Mouse (Mus musculus) bone marrow, adult 2 months (tissue): ENCODE measurements around the gene Ldlr. TPM values are rescaled to one million over a fixed set of nuclear protein-coding genes. Genes with fewer than 3 reads are reported as not detected.
"Not testable (repeated sequence)": the region's sequence is repeated elsewhere in the genome, so short reads cannot be mapped to it uniquely, and the experiment has no call there.

Experiments used
- H3K27ac ChIP-seq: fragments of 200-500 bp; 2 replicates; pipeline ENCODE4 v1.5.1; 2012; ENCODE audit warnings: low read depth, mild to moderate bottlenecking, control low read depth, inconsistent platforms, low read length; ENCODE audit not compliant: control insufficient read depth, poor library complexity, insufficient read depth
- H3K4me1 ChIP-seq: fragments of 200-500 bp; 2 replicates; pipeline ENCODE4 v1.6.1; 2011; ENCODE audit warnings: low read length; ENCODE audit not compliant: control insufficient read depth, insufficient read depth
- H3K4me3 ChIP-seq: fragments of 200-500 bp; replicated peaks from 2 replicates; pipeline ENCODE3; 2011; ENCODE audit warnings: mild to moderate bottlenecking, low read depth, low read length, control low read depth; ENCODE audit not compliant: control insufficient read depth
- CTCF ChIP-seq: fragments of 200-500 bp; IDR thresholded peaks from 2 replicates; pipeline ENCODE4 v1.5.1; 2011; ENCODE audit warnings: low read length, control low read depth; ENCODE audit not compliant: control insufficient read depth, insufficient read depth
- POLR2A ChIP-seq: fragments of 200-500 bp; IDR thresholded peaks from 2 replicates; pipeline ENCODE4 v1.6.1; 2011; ENCODE audit warnings: low read depth, mild to moderate bottlenecking, control low read depth, low read length, borderline replicate concordance; ENCODE audit not compliant: control insufficient read depth
- WGBS: fragments of 180-500 bp; shearing (Covaris S2); methylation state at CpG from one replicate; pipeline ENCODE4 v1.1.7; 2018; 5-methylcytosine and 5-hydroxymethylcytosine counted together
- polyA plus RNA-seq: library from polyadenylated mRNA; stranded (reverse); fragments of >200 nt; gene quantifications from 2 replicates; pipeline ENCODE4 v1.2.4, GENCODE M21; 2011; ENCODE audit warnings: low replicate concordance; ENCODE audit not compliant: missing spikeins, insufficient read depth, insufficient read length

The Ldlr gene
- polyA plus RNA-seq, 1 experiment: 14.5 TPM

GRCm38 (mm10) chr9:21786906-21787305 lies 63.6 kb downstream of the Ldlr start:
- WGBS: 9% methylated on average over 6 of the region's 6 CpGs
- TF ChIP-seq CTCF (peak; percentile 80), POLR2A (no peak)

GRCm38 (mm10) chr9:21787654-21788053 lies 64.4 kb downstream of the Ldlr start:
- no peak for TF ChIP-seq CTCF
- TF ChIP-seq POLR2A: no peak
- Histone ChIP-seq H3K4me3 (no peak overlapping the region), H3K27ac (no peak overlapping the region), H3K4me1 (no peaks in the 10 kb centered on the region)
- WGBS: 85% methylated on average over 5 of the region's 5 CpGs

More at GRCm38 (mm10) chr9:21786906-21787305, 63.6 kb downstream of the Ldlr start:
- Histone ChIP-seq H3K4me1 (no peaks in the 10 kb centered on the region), H3K4me3 (no peak overlapping the region), H3K27ac (no peak overlapping the region)

DNA sequence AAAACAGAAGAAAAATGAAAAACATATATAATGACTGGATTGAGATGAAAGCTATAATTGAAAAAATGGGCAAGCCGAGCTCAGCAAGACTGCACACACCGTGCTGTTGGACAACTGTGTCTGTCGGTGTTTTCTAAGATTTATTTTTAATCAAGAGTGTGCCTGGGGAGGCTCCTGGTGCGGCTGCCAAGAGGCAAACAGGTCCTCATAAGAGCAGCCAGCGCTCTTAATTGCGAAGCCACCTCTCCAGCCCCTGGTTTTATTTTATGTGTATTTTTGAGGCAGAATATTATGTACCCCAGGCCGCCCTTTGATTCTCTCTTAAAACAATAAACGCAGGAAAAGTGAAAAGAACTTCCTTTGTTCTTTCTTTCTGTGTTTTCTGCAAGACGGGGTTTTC lies 65.0 kb downstream of the Ldlr start:
- Histone ChIP-seq H3K4me1 (no peaks in the 10 kb centered on the region), H3K4me3 (no peak overlapping the region), H3K27ac (no peak overlapping the region)
- TF ChIP-seq POLR2A (no peak), CTCF (no peak)
- 84% methylated on average over 9 of the region's 9 CpGs for WGBS

- H3K27ac ChIP-seq: no peak overlapping the region
- 79% methylated on average over 8 of the region's 8 CpGs for WGBS
- no peak overlapping the region for H3K4me3 ChIP-seq
- no peak for TF ChIP-seq POLR2A
- TF ChIP-seq CTCF: no peak
- peaks cover 2% of the 10 kb centered on the region; the same call in 1 of the 2 replicates for H3K4me1 ChIP-seq
Measured at GRCm38 (mm10) chr9:21791861-21792260, 68.6 kb downstream of the Ldlr start.

DNA sequence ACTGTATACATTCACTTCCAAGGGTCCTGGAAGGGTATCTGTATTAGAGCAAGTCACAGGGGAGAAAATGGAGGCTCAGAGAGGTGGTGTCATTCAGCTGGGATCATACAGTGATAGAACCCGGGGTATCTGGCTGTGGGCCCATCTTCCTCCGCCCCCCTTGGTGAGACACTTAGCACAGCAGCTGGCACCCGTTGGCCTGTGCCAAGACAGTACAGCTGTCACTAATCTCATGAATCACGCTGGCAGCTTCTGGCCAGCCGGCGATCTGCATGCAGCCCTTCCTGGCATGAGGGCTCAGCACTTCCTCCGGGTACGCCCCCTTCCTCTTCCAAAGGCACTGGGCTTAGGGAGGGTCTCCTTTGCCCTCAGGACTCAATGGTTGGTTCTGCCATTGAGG lies 69.4 kb downstream of the Ldlr start:
- peaks cover 2% of the 10 kb centered on the region; the same call in 1 of the 2 replicates for H3K4me1 ChIP-seq
- TF ChIP-seq POLR2A (no peak), CTCF (no peak)
- WGBS: 5% methylated on average over 8 of the region's 8 CpGs
- no peak overlapping the region for H3K4me3 ChIP-seq
- no peak overlapping the region for H3K27ac ChIP-seq

GRCm38 (mm10) chr9:21793507-21793906 lies 70.2 kb downstream of the Ldlr start:
- WGBS: 89% methylated on average over 6 of the region's 6 CpGs
- H3K4me1 ChIP-seq, H3K27ac ChIP-seq, H3K4me3 ChIP-seq: not testable (repeated sequence)

- no peak overlapping the region for H3K4me3 ChIP-seq
- WGBS: 93% methylated on average over 18 of the region's 18 CpGs
- TF ChIP-seq POLR2A: no peak
- TF ChIP-seq CTCF: no peak
- H3K4me1 ChIP-seq: peaks cover 2% of the 10 kb centered on the region; the same call in 1 of the 2 replicates
- H3K27ac ChIP-seq: no peak overlapping the region
Measured at GRCm38 (mm10) chr9:21794344-21794834, 71.1 kb downstream of the Ldlr start.

DNA sequence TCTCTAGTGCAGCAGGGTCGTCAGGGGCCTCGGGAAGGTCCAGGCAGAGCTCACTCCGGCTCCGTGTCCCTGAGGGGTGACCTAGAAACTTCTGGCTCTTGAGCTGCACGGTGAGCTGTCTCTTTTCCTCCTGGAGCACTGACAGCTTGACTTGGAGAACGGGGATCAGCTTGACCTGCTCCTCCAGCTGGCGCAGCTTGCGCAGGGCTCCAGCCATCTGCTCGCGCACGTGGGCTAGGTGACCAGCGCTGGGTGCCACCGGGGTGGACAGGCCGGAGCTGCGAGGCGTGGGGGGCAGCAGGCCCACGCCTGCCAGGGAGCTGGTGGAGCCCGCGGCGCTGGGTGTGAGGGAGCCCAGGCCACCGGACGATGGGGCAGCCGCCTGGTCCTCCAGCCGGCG lies 71.6 kb downstream of the Ldlr start:
- Histone ChIP-seq H3K27ac (no peak overlapping the region), H3K4me1 (peaks cover 2% of the 10 kb centered on the region), H3K4me3 (no peak overlapping the region)
- WGBS: 91% methylated on average over 25 of the region's 25 CpGs
- TF ChIP-seq POLR2A: no peak
- TF ChIP-seq CTCF: no peak

DNA sequence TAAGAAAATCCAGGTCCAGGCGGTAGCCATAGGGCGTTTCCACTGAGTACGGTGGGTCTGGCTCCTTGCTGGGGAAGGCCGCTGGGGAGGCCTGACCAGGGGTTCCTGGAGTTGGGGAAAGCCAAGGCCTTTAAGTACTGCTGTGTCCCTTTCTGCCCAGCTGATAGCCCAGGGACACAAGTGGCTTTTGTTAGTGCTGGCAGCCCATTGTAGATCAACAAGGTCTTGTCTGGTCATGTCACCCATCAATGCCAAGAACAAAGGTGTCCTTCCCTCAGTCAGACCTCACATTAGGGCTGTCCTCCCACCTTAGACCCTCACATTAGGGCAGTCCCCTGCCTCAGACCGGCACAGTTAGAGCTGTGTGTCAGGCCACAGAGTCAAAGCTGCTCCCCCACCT lies 72.3 kb downstream of the Ldlr start:
- Histone ChIP-seq H3K27ac (no peak overlapping the region), H3K4me1 (peaks cover 2% of the 10 kb centered on the region), H3K4me3 (no peak overlapping the region)
- 93% methylated on average over 5 of the region's 5 CpGs for WGBS
- TF ChIP-seq POLR2A: no peak
- TF ChIP-seq CTCF: no peak
